Mouse (Mus musculus): ENCODE measurements around the gene Ly6g6f.
A peak's percentile ranks its signal among the peaks of the same experiment; 100 is the strongest.

The Ly6g6f gene

DNA sequence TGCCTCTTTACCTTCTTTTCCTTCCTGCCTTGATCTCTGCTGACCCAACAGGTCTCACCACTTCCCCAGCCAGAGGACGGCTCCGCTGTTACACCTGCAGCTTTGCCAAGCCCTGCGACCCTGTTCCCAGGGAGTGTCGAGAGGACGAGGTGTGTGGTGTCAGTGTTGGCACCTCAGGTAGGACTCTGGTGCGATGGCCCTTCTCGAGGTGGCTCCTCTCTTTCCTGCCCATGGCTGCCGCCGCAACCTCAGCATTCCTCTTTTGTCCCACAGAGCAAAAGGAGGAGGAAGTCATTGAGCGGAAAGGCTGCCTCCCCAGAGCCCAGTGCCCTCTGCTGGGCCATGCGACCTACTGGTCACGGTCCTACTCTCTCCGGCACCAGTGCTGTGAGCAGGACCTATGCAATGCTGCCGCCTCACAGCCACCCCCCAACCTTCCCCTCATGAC is 7.6 kb downstream of the Ly6g6f start, which contains the start of gene Ly6g6d:
TSS of gene Ly6g6d (minus strand) at position 280 of the 448 bp plus-strand sequence.
- DNase-seq (ENCODE audit: low spot score), result no peak

DNA sequence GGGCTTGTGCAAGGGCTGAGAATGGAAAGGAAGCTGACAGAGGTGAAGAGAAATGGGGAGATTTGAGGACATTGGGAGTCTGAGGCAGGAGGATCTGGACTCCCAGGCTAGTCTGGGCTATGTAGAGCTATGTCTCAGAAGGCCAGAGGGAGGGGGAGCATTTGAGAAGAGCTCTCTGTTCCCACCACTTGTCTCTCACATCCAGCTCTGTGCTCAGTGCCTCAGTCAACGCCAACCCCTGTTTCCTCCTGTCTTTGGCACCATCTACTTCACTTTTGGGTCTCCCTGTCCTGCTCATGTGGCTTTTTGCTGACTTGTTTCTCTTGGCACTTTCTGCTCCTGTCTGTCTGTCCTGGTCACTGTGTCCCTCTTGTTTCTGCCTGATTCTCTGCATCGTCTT is 8.1 kb downstream of the Ly6g6f start:
- no peak for DNase-seq (ENCODE audit: low spot score)

- no peak for DNase-seq (ENCODE audit: low spot score)
Observed at GRCm38 (mm10) chr17:35076507-35077176, 8.8 kb downstream of the Ly6g6f start, which contains the start of gene Ly6g6e. Gene Ly6g6e (plus strand): TSS chr17:35076902.

DNA sequence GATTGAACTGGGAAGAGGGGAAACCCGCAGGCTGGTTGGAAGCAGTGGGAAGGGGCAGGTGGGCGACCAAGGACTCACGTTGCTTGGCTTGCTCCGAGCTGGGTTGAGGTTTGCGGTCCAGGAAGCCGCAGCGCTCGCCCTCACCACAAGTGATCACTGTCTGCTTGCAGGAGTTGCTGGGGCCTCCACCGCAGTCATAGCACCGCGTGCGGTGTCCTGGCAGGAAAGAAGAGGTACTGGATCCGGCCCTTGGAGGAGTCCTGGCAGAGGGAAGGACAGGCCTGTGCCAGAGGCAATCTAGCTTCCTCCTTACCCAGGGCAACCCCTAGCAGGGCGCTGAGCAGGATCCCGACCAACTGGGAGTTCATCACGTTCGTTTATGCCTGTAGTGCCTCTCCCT is 11.3 kb downstream of the Ly6g6f start:
- DNase-seq (ENCODE audit: low spot score), result no peak

DNA sequence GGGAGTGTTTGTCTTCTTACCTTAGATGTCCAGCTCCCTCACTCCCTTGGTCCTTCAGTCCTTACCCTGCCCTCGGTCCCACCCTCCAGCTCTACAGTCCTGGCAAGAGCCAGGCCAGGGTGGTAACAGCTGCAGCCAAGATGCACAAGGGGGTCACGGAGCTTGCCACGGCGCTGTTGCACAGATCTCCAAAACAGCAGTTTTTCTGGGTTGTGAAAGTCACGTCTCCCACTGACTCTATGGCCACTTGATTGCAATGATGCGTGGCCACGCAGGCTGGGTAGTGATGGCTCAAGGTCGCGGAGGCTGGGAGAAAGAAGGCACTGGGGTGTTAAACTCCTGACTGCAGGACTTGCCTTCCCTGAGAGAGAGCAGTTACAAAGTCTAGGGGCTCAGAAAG is 14.0 kb downstream of the Ly6g6f start:
- no peak for DNase-seq (ENCODE audit: low spot score)

DNA sequence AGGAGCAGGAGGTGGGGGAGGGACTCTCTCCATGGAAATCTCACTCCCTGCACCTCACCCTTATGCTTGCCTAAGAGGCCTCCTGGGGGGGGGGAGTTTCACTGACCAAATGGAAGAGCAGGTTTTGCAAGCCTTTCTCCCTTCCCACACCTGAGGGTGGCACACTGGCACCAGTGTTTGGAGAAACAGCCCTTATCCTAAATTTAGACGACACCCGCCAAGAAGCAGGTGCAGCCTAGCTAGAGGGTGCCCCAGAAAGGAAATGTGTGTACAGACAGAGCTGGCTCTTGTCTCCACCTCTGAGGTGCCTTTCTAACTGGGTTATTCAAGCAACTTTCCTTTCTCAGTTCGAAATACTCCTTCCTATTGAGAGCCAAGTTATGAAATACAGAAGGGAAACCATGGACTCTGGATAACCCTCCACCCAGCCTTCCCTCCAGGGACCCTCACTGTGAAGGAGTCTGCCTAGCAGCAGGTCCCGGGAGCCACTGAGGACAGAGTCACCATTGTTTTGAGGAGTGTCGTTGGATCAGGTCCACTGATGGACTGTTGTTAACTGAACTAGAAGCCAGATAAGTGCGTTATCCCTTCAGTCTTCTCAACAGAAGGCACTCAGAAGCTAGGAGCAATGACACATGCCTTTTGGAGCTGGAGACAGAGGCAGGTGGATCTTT is 14.7 kb downstream of the Ly6g6f start:
- DNase-seq (ENCODE audit: low spot score), result no peak

- DNase-seq (ENCODE audit: low spot score), result peak; percentile 71
Observed at GRCm38 (mm10) chr17:35068213-35068914, 17.0 kb downstream of the Ly6g6f start.

GRCm38 (mm10) chr17:35066084-35066483 is 19.3 kb downstream of the Ly6g6f start, which contains the start of gene Mpig6b:
Gene Mpig6b (minus strand): TSS chr17:35066184.
- no peak for DNase-seq (ENCODE audit: low spot score)

DNA sequence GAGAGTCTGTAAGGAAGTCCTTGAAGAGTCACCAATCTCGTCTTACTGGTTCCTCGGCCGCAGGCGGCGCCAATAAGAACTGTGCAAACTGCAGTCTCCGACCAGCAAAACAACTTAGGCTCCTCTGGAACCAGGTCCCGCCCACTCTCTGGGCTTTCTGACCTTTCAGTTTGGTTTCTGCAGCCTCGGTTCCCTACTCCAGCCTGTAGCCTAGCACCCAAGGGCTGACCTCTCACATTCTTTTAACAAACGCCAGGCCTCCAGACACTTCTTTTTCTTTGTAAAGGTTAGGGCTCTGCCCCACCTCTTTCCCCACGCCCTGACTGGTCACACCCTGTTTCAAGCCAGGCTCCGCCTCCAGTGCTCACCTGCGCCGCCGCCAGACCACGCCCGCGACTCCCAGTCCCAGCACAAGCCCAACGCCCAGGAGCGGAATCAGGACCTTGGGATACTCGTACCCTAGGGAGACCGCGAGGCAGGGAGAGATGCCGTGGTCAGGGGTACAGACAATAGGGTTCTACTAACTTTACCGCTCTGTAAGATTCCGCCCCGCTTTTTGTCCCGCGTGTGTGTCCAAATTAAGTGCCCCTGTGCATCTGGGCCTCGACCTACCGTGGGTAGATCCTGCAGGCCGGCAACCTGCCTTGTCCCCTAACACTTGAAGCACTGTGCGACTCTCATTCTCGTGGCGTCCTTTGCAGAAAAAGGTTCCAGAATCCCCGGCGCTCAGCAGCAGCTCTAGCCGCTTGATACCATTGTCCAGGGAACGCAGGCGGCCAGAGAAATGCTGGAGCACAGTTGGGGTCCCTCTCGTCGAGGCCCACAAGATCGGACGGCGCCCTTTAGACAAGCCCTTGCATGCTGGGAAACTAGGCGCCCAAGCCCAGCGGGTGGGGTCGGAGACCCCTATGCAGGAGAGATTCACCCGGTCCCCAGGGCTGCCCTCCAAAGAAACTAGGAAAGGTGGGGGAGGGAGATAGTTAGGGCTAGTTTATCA is 20.2 kb downstream of the Ly6g6f start, which contains the start of gene Ly6g6c:
TSS of gene Ly6g6c (plus strand) at position 438 of the 997 bp plus-strand sequence.
- no peak for DNase-seq (ENCODE audit: low spot score)

GRCm38 (mm10) chr17:35064378-35064877 is 21.0 kb downstream of the Ly6g6f start:
- DNase-seq (ENCODE audit: low spot score), result no peak

DNA sequence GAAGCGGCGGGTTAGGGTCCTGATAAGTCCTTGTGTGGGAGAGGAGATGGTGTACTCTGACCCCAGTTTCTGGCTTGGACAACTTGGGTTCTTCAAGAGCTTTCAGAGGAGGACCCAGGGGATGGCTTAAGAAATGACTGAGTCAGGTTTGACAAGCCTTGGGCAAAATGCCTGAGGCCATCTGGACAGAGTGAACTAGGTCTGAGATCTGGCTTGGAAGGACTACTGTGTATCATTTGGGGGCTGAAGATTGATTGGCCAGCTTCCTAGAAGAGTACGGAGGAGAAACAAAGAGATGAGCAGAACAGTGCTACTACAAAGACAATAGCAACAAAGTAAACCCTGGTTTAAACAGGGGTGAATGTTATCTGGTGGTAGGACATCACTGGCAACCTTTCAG is 21.9 kb downstream of the Ly6g6f start:
- peak; percentile 63 for DNase-seq (ENCODE audit: low spot score)

DNA sequence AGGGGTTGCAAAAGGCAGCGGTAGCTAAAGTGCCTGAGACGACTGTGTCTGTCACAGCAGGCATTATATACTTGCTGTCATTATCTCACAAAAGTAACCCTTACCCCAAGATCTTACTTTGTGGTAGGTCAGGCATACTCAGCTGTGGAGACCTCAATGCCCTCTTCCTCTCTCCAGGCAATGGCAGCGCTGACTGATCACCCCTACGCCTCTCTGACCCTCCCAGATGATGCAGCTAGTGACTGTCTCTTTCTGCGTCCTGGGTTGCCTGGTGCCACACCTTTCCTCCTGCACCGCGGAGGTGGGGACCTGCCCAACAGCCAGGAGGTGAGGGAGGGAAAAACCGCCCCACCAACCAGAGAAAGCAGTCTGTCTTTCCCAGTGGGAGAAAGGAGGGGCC is 24.1 kb downstream of the Ly6g6f start:
- DNase-seq (ENCODE audit: low spot score), result no peak

DNA sequence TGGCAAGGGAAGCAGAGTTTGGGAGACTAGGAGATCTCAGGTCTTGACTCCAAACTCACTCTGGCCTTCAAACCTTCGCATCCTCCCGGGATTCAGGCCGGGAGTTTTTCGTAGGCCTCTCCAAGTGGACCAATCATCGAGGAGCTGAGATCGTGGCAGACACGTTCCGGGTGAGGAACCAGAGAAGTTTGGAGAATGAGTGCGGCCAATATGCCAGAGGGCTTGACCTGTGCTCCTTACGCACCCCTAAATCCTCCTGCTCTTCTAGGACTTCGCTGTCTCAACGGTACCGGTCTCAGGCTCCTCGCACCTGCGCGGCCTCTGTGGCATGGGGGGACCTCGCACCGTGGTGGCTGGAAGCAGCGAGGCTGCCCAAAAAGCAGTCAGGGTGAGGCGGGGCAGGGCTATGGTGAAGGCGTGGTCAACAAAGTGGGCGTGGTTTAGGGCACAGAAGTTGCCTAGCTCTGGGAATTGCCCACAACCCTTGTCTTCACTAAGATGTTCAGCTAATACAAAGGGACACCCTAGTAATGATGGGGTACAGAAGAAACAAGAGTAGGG is 24.6 kb downstream of the Ly6g6f start:
- no peak for DNase-seq (ENCODE audit: low spot score)

GRCm38 (mm10) chr17:35060071-35060470 is 25.3 kb downstream of the Ly6g6f start:
- DNase-seq (ENCODE audit: low spot score), result no peak

DNA sequence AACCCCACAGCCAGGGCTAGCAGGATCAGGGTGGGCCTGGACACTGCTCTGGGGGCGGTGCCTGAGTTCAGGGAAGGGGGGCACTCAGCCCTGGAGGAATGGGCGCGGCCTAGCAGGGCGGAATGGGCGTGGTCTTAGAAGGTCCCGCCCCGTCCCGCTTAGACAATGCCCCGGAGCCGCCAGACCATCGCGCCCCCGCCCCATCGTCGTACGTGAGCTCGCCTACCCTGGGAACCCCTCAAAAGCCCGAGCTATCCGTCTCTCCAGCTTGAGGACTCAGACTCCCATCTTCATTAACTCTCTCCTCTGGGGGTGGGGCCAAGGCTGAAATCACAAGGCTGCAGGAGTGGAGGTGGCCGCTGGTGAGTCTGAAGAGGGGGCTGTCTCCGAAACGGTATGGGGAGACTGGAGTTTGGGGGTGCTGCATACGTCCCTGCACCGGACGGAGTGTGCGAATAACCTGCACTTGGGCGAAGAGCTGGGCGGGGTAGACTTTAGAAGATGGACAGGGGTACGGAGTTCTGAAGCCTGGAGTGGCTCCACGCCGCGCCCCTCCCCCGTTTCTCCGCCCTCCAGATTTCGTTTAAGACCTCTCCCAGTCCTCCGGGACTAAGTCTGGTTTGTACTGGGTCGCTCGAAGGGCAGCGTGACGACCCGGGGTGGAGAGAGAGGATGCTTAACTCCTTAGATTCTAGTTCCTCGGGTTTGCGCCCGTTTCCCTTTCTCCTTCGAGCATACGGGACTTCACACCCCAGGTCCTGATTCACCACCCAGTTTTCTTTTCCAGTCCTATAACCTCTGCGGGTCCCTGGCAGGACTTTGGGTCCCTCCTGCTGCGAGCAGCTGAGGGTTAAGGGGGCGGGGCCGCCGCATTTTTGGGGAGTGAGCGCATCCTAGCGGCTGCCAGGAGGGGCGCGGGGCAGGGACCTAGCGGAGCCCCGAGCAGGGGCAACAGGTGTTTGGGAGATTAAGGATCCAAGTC is 26.2 kb downstream of the Ly6g6f start, which contains the start of gene Ddah2:
TSS of gene Ddah2 (plus strand) at position 125 of the 982 bp plus-strand sequence.
- peak; percentile 85 for DNase-seq (ENCODE audit: low spot score)

DNA sequence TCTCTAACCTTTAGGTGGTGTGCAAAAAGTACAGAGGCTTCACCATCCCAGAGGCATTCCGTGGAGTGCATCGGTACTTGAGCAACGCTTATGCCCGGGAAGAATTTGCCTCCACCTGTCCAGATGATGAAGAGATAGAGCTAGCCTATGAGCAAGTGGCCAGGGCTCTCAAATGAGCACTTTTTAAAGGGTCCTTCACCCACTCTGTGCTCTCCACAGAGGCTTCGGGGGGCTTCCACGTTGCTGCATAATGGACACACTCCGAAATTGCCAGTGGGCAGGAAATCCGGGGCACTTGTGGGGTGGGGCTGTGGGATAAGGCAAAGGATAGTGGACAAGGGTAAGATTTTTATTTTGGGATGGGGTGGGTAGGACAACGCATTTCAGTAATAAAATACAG is 27.1 kb downstream of the Ly6g6f start:
- no peak for DNase-seq (ENCODE audit: low spot score)

DNA sequence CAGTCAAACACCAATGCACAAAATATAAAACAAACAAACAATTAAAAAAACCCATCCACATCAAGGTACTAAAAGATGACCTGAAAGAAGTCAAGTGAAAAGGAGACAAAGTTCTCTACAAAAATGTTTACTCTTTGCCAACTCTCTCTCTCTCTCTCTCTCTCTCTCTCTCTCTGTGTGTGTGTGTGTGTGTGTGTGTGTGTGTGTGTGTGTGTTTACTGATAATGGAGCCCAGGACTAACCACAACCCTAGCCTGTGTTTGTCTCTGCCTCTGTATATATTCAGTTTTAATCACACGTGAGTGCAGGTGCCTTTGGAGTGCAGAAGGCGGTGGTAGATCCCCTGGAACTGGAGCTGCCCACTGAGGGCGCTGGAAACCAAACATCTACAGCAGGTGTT is 28.3 kb downstream of the Ly6g6f start:
- no peak for DNase-seq (ENCODE audit: low spot score)

GRCm38 (mm10) chr17:35055691-35056495 is 29.5 kb downstream of the Ly6g6f start:
- DNase-seq (ENCODE audit: low spot score), result peak; percentile 43

All from MN1 (cell line).